Mouse (Mus musculus): ENCODE data around the gene Tle2. TPM values are rescaled to one million over a fixed set of nuclear protein-coding genes. Genes with fewer than 3 reads are reported as not detected.

The Tle2 gene
- polyA plus RNA-seq, 1 experiment, result 25.7 TPM

DNA sequence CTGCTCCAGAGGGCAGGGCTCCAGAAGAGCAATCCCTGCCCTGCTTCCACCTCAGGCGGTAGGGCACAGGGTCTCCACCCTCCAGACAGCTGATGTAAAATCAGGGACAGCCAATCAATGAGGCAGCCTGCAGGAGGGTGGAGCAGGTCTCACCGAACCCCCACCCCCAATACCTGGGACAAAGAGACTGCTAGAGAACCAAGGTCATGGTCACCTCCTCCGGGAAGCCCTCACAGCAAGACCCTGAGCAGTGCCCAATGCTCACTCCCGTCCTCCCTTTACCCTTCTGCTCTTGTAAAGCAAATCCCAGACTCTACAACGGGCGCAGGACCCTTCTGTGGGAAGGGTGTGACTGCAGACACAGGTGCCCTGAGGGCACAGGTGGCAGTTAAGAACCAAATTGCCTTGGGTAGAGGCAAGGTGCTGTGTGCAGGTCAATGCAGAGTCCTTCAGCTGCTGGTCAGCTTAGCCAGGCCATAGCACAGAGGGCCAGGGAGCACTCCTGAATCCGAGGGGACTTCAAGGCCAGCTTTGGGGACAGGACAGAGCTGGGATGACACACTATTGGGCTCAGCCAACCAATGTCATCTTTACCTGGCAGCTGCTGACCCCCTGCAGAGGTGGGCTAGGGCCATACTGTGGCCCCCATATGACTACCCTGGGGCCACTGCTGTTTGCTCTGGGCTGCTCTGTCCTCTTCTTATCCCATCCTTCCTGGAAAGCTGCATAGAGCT lies 31.5 kb upstream of the Tle2 start:
- TF ChIP-seq CTCF (IDR thresholded peaks at IDR 0.05; ENCODE audit: borderline replicate concordance, insufficient read depth, low read length) (no peak), POLR2A (IDR thresholded peaks at IDR 0.05; ENCODE audit: low read depth, low read length) (no peak)
- Histone ChIP-seq H3K27ac (ENCODE audit: insufficient read depth, low read length) (no peak overlapping the region), H3K4me3 (ENCODE audit: insufficient read depth, low read length) (peak overlapping the region; percentile 90; the same call in 1 of the 2 replicates), H3K4me1 (ENCODE audit: control insufficient read depth, insufficient read depth, low read length) (peaks cover 3% of the 10 kb centered on the region; the same call in 1 of the 2 replicates)

DNA sequence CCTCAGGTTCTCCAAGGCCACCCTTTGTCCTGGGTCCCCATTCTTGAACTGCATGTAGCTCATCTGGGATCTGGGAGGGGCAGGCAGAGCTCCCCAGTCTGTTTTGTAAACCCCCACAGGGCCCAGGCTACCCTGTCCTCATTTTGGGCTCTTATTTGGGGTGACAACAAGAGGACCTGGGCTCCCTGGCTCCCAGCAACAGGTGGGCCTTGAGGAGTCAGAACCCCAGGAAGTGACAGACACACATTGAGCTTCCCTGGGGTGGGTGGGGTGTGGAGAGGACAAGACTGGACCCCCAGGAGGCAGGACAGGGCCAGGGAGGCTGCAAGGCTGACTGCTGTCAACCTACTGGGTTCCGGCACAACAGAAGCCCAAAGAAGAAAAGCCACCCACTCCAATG lies 30.7 kb upstream of the Tle2 start:
- no peak for TF ChIP-seq CTCF (IDR thresholded peaks at IDR 0.05; ENCODE audit: borderline replicate concordance, insufficient read depth, low read length)
- TF ChIP-seq POLR2A (IDR thresholded peaks at IDR 0.05; ENCODE audit: low read depth, low read length), result no peak
- Histone ChIP-seq H3K4me3 (ENCODE audit: insufficient read depth, low read length) (peak overlapping the region; percentile 90), H3K27ac (ENCODE audit: insufficient read depth, low read length) (no peak overlapping the region), H3K4me1 (ENCODE audit: control insufficient read depth, insufficient read depth, low read length) (peaks cover 3% of the 10 kb centered on the region; the same call in 1 of the 2 replicates)

- Histone ChIP-seq H3K27ac (ENCODE audit: insufficient read depth, low read length) (peak overlapping the region; percentile 46; the same call in 1 of the 2 replicates), H3K4me1 (ENCODE audit: control insufficient read depth, insufficient read depth, low read length) (peaks cover 3% of the 10 kb centered on the region; the same call in 1 of the 2 replicates), H3K4me3 (ENCODE audit: insufficient read depth, low read length) (peak overlapping the region; percentile 90)
- TF ChIP-seq CTCF (IDR thresholded peaks at IDR 0.05; ENCODE audit: borderline replicate concordance, insufficient read depth, low read length), result no peak
- TF ChIP-seq POLR2A (IDR thresholded peaks at IDR 0.05; ENCODE audit: low read depth, low read length), result peak; percentile 41; the same call in 1 of the 2 replicates
Measured at GRCm38 (mm10) chr10:81544296-81545160, 29.8 kb upstream of the Tle2 start.

DNA sequence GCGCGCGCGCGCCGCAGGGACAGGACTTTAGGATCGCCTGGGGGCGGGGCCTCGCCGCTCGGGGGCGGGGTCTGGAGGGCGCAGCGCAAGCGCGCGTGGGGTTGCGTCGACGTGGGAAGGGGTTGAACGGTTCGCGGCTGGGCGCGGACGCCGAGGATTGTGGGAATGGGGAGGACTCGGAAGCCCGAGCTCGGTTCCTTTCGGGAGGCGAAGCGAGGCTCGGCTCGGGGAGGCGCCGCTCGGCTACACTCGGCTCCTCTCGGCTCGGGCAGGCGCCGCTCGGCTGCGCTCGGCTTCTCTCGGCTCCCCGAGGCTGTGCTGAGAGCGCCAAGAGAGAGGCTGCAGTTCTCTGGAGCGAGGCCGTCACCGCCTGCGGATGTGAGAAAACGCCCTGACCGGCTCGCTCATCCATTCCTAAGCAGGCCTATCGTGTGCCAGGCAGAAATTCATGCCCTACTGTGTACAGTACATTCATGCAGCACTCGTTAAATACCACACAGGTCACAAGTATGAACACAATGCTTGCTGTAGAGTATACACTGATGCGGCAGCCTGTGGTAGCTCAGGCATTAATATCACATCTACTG lies 29.1 kb upstream of the Tle2 start, which contains the start of gene Gna11:
Gene Gna11, minus strand, starts transcription at position 30 of the 587 bp plus-strand sequence.
- peaks cover 3% of the 10 kb centered on the region; the same call in 1 of the 2 replicates for H3K4me1 ChIP-seq (ENCODE audit: control insufficient read depth, insufficient read depth, low read length)
- peak within 1 kb of the TSS; percentile 90 for H3K4me3 ChIP-seq (ENCODE audit: insufficient read depth, low read length)
- H3K27ac ChIP-seq (ENCODE audit: insufficient read depth, low read length), result peak within 1 kb of the TSS; percentile 96
- peak; percentile 87 for TF ChIP-seq POLR2A (IDR thresholded peaks at IDR 0.05; ENCODE audit: low read depth, low read length)
- TF ChIP-seq CTCF (IDR thresholded peaks at IDR 0.05; ENCODE audit: borderline replicate concordance, insufficient read depth, low read length), result no peak

- Histone ChIP-seq H3K27ac (ENCODE audit: insufficient read depth, low read length) (no peak overlapping the region), H3K4me1 (ENCODE audit: control insufficient read depth, insufficient read depth, low read length) (peaks cover 3% of the 10 kb centered on the region; the same call in 1 of the 2 replicates), H3K4me3 (ENCODE audit: insufficient read depth, low read length) (no peak overlapping the region)
- TF ChIP-seq CTCF (IDR thresholded peaks at IDR 0.05; ENCODE audit: borderline replicate concordance, insufficient read depth, low read length) (no peak), POLR2A (IDR thresholded peaks at IDR 0.05; ENCODE audit: low read depth, low read length) (no peak)
Measured at GRCm38 (mm10) chr10:81546332-81546731, 28.0 kb upstream of the Tle2 start.

DNA sequence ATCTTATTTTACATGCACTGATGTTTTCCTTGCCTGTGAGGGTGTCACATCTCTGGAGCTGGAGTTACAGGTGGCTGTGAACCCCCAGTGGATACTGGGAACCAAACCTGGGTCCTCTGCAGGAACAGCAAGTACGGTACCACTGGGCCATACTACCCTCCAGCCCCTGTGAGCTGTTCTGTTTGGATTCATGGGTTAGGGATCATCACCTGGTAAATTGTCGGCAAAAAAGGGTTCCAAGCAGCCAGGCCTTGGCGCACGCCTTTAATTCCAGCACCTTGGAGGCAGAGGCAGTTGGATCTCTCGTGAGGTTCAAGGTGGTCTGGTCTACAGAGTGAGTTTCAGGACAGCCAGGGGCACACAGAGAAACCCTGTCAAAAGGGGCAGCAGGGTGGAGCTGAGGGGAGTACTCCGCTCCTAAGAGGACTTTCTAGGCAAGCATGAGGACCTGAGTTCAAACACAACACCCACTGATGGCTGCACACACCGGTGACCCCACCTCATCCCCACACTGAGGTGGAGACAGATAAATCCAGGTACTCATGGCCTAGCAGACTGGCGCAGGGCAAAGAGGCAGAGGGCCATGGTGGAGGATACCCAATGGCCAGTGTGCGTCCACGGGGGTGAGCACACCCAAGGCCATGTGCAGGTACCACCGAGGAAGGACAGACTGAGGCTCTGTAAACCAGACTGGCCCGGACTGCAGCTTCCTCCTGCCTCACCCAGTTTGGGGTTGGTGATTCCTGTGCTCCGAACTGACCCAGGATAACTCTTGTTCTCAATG lies 27.4 kb upstream of the Tle2 start:
- Histone ChIP-seq H3K4me3 (ENCODE audit: insufficient read depth, low read length) (no peak overlapping the region), H3K27ac (ENCODE audit: insufficient read depth, low read length) (no peak overlapping the region)
- no peak for TF ChIP-seq POLR2A (IDR thresholded peaks at IDR 0.05; ENCODE audit: low read depth, low read length)
- no peak for TF ChIP-seq CTCF (IDR thresholded peaks at IDR 0.05; ENCODE audit: borderline replicate concordance, insufficient read depth, low read length)

GRCm38 (mm10) chr10:81548944-81549343 lies 25.4 kb upstream of the Tle2 start:
- Histone ChIP-seq H3K27ac (ENCODE audit: insufficient read depth, low read length) (no peak overlapping the region), H3K4me1 (ENCODE audit: control insufficient read depth, insufficient read depth, low read length) (no peaks in the 10 kb centered on the region; the same call in 1 of the 2 replicates), H3K4me3 (ENCODE audit: insufficient read depth, low read length) (no peak overlapping the region)
- TF ChIP-seq CTCF (IDR thresholded peaks at IDR 0.05; ENCODE audit: borderline replicate concordance, insufficient read depth, low read length), result no peak
- no peak for TF ChIP-seq POLR2A (IDR thresholded peaks at IDR 0.05; ENCODE audit: low read depth, low read length)

More for the DNA sequence above, 27.4 kb upstream of the Tle2 start:
- H3K4me1 ChIP-seq (ENCODE audit: control insufficient read depth, insufficient read depth, low read length), result peaks cover 3% of the 10 kb centered on the region; the same call in 1 of the 2 replicates

GRCm38 (mm10) chr10:81550257-81550656 lies 24.1 kb upstream of the Tle2 start:
- Histone ChIP-seq H3K27ac (ENCODE audit: insufficient read depth, low read length) (no peak overlapping the region), H3K4me1 (ENCODE audit: control insufficient read depth, insufficient read depth, low read length) (no peaks in the 10 kb centered on the region; the same call in 1 of the 2 replicates), H3K4me3 (ENCODE audit: insufficient read depth, low read length) (no peak overlapping the region)
- TF ChIP-seq CTCF (IDR thresholded peaks at IDR 0.05; ENCODE audit: borderline replicate concordance, insufficient read depth, low read length), result peak; percentile 77
- no peak for TF ChIP-seq POLR2A (IDR thresholded peaks at IDR 0.05; ENCODE audit: low read depth, low read length)
